Mouse (Mus musculus) right cerebral cortex, postnatal 14 days (tissue): Measurements from ENCODE around the gene Kctd12.

Source experiments
- DNase-seq: peaks from one replicate; pipeline ENCODE4 v3.0.0; 2022

The Kctd12 gene

GRCm38 (mm10) chr14:102953511-102953910, 28.9 kb downstream of the Kctd12 start:
- no peak for DNase-seq

GRCm38 (mm10) chr14:102951974-102952373, 30.5 kb downstream of the Kctd12 start:
- DNase-seq, result no peak

DNA sequence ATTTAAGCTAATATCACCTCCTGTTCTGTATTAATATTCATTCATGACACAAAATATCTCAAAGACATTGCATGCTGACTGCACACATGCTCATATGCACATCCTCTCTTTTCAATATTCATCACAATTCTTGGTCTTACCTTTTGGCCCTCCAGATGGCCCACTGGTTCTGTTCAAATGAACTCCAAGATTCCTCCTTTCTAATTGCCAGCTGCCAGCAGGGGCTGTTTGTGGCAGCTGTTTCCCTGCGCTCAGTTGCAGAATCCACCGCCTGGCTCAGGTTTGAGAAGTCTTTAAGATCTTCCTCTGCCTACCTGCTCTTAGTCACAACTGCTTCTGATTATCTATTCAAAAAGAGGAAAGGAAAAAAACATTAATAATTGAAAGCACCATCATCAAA, 34.6 kb downstream of the Kctd12 start:
- no peak for DNase-seq

GRCm38 (mm10) chr14:102942222-102942843, 40.1 kb downstream of the Kctd12 start:
- DNase-seq, result no peak

DNA sequence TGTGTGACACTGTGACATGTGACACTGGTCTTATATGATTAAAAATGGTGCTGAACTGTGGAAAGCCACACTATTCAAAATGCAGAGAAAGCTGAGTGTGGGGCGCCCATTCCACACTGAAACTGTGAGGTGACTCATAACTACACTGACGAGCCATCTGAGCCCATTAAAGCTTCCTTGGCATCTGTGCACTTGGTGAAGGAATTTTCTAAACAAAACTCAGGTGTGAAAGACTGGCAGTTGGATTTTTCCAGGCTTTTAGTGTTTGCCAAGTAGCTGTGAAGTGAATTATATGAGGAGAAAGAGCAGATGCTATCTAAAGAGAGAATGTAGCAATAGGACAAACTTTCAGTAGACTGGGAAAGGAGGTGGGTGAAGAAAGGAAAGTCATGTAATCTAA, 47.6 kb downstream of the Kctd12 start:
- DNase-seq, result no peak

DNA sequence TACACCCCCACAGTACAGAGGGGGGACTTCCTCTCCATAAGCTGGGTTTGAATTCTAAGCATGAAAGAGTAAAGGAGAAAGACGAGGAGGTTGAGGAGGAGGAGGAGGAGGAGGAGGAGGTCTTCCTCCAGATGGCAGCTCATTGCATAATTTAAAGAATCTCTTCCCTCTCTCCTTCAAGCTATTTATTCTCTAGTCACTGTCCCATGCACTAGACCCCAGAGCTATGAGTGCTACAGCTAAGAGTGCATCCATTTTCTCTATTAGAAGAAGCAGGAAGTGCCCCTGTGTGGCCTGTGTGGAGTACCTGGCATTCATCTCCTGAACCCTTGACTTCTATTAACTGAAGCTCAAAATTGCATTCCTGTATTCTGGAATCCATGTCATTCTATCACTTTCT, 51.5 kb downstream of the Kctd12 start:
- DNase-seq, result no peak

GRCm38 (mm10) chr14:102929545-102929944, 52.9 kb downstream of the Kctd12 start:
- no peak for DNase-seq

DNA sequence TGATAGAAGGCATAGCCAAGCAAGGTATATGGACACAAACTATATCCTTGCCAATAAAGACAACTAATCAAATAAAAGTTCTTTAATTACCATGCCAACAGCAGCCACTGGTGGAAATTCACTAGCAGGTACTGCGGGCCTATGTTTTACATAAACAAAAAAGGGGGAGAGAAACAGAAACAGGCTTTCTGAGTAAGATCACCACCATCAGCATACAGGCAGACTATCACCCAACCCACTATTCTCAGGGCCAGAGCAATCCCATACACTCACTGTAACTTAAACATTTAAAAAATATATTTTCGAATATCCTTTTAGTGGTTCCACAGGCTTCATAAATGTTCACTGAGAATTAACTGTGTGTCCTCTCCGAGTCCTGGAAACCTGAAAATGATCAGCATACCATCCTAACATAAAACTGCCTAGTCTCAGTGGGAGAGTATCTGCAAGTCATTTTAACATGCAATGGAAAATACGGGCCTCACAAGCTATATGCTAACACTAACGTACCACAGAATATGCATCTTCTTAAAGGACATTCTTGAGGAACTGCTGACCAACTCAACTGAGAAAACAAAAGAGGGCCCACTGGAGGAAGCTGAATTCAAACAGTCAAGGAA, 54.5 kb downstream of the Kctd12 start:
- no peak for DNase-seq
